Mouse (Mus musculus) midbrain, embryonic 10.5 days (tissue): ENCODE measurements around the gene 6820408C15Rik. TPM values are rescaled to one million over a fixed set of nuclear protein-coding genes. Genes with fewer than 3 reads are reported as not detected.

Experiments
- DNase-seq: peaks from one replicate; pipeline ENCODE4 v3.0.0-alpha.2; 2017; ENCODE audit warnings: low spot score
- H3K27ac ChIP-seq: fragments of 300-500 bp; sonication (generic); replicated peaks from 2 replicates; pipeline ENCODE4 v1.5.1; 2016; ENCODE audit warnings: mild to moderate bottlenecking
- H3K27me3 ChIP-seq: fragments of 300-500 bp; sonication (generic); 2 replicates; pipeline ENCODE4 v1.6.1; 2016; ENCODE audit warnings: low read depth, mild to moderate bottlenecking; ENCODE audit not compliant: poor library complexity, severe bottlenecking
- H3K36me3 ChIP-seq: fragments of 300-500 bp; sonication (generic); 2 replicates; pipeline ENCODE4 v1.6.1; 2016; ENCODE audit warnings: mild to moderate bottlenecking, moderate library complexity
- H3K4me1 ChIP-seq: fragments of 300-500 bp; sonication (generic); 2 replicates; pipeline ENCODE4 v1.6.1; 2016
- H3K4me3 ChIP-seq: fragments of 300-500 bp; sonication (generic); 2 replicates; pipeline ENCODE4 v1.5.1; 2016; ENCODE audit warnings: mild to moderate bottlenecking, moderate library complexity
- H3K9me3 ChIP-seq: fragments of 300-500 bp; sonication (generic); replicated peaks from 2 replicates; pipeline ENCODE4 v1.6.1; 2016; ENCODE audit warnings: mild to moderate bottlenecking
- WGBS: fragments of 180-500 bp; shearing (Covaris S2); methylation state at CpG from one replicate; pipeline ENCODE4 v1.1.7; 2016; 5-methylcytosine and 5-hydroxymethylcytosine counted together
- polyA plus RNA-seq: library from polyadenylated mRNA; unstranded; fragments of >200 nt; fragmentation: Nextera tagmentation; extraction: Ambion mirVana; gene quantifications from 2 replicates; pipeline ENCODE4 v1.2.1, GENCODE M21; 2016

The 6820408C15Rik gene
- polyA plus RNA-seq, 1 experiment from 2014 or later, result 0.99 TPM

GRCm38 (mm10) chr2:152396110-152397003, 19.0 kb upstream of the 6820408C15Rik start:
- peak overlapping the region; percentile 98 for H3K27ac ChIP-seq
- under 1% methylated on average over 46 of the region's 46 CpGs for WGBS
- peak; percentile 94 for DNase-seq
- no peaks in the 10 kb centered on the region for H3K9me3 ChIP-seq
- peaks cover 64% of the 10 kb centered on the region for H3K4me1 ChIP-seq
- peaks cover 12% of the 10 kb centered on the region for H3K36me3 ChIP-seq
- H3K27me3 ChIP-seq, result peaks cover 4% of the 10 kb centered on the region
- peak overlapping the region; percentile 71 for H3K4me3 ChIP-seq

GRCm38 (mm10) chr2:152397004-152397589, 18.3 kb upstream of the 6820408C15Rik start:
- H3K27me3 ChIP-seq, result peaks cover 4% of the 10 kb centered on the region
- peaks cover 12% of the 10 kb centered on the region for H3K36me3 ChIP-seq
- H3K4me1 ChIP-seq, result peaks cover 64% of the 10 kb centered on the region
- H3K4me3 ChIP-seq, result peak overlapping the region; percentile 71
- WGBS, result under 1% methylated on average over 71 of the region's 77 CpGs
- H3K27ac ChIP-seq, result peak overlapping the region; percentile 98
- no peaks in the 10 kb centered on the region for H3K9me3 ChIP-seq
- DNase-seq, result peak; percentile 81

GRCm38 (mm10) chr2:152397680-152398435, 17.5 kb upstream of the 6820408C15Rik start, which contains the start of gene Sox12:
Sox12 (minus strand) TSS chr2:152398063.
- peaks cover 63% of the 10 kb centered on the region for H3K4me1 ChIP-seq
- peak within 1 kb of the TSS; percentile 98 for H3K27ac ChIP-seq
- 3% methylated on average over 102 of the region's 104 CpGs for WGBS
- peak within 1 kb of the TSS; percentile 71 for H3K4me3 ChIP-seq
- H3K9me3 ChIP-seq, result no peaks in the 10 kb centered on the region
- peak; percentile 97 for DNase-seq
- peaks cover 12% of the 10 kb centered on the region for H3K36me3 ChIP-seq
- H3K27me3 ChIP-seq, result peaks cover 4% of the 10 kb centered on the region

GRCm38 (mm10) chr2:152398691-152399090, 16.7 kb upstream of the 6820408C15Rik start:
- peak; percentile 90 for DNase-seq
- Histone ChIP-seq H3K4me3 (peak overlapping the region; percentile 71), H3K27me3 (peaks cover 4% of the 10 kb centered on the region), H3K36me3 (peaks cover 12% of the 10 kb centered on the region), H3K9me3 (no peaks in the 10 kb centered on the region), H3K27ac (peak overlapping the region; percentile 98), H3K4me1 (peaks cover 55% of the 10 kb centered on the region)
- WGBS, result under 1% methylated on average over 38 of the region's 38 CpGs

- Histone ChIP-seq H3K27ac (peak overlapping the region; percentile 98), H3K36me3 (peaks cover 10% of the 10 kb centered on the region), H3K4me1 (peaks cover 50% of the 10 kb centered on the region), H3K27me3 (peaks cover 4% of the 10 kb centered on the region), H3K4me3 (peak overlapping the region; percentile 71), H3K9me3 (no peaks in the 10 kb centered on the region)
- no peak for DNase-seq
- WGBS, result under 1% methylated on average over 13 of the region's 13 CpGs
These were observed 16.3 kb upstream of the 6820408C15Rik start for GRCm38 (mm10) chr2:152399122-152399542.

- Histone ChIP-seq H3K27me3 (no peaks in the 10 kb centered on the region), H3K9me3 (no peaks in the 10 kb centered on the region), H3K36me3 (no peaks in the 10 kb centered on the region), H3K4me3 (peak overlapping the region; percentile 52), H3K27ac (peak overlapping the region; percentile 83), H3K4me1 (peaks cover 42% of the 10 kb centered on the region)
- under 1% methylated on average over 19 of the region's 19 CpGs for WGBS
- peak; percentile 96 for DNase-seq
These were observed 9.3 kb upstream of the 6820408C15Rik start for GRCm38 (mm10) chr2:152406126-152406525.

GRCm38 (mm10) chr2:152409781-152410180, 5.6 kb upstream of the 6820408C15Rik start:
- H3K9me3 ChIP-seq, result no peaks in the 10 kb centered on the region
- peaks cover 4% of the 10 kb centered on the region; the same call in 1 of the 2 replicates for H3K36me3 ChIP-seq
- H3K27me3 ChIP-seq, result no peaks in the 10 kb centered on the region
- peaks cover 65% of the 10 kb centered on the region for H3K4me1 ChIP-seq
- DNase-seq, result no peak
- WGBS, result 77% methylated on average over 6 of the region's 6 CpGs
- H3K27ac ChIP-seq, result peak overlapping the region; percentile 98
- 0 out of 2 replicates have a peak overlapping the region, but pooled peaks have one; percentile 18 for H3K4me3 ChIP-seq

GRCm38 (mm10) chr2:152410971-152411371, 4.4 kb upstream of the 6820408C15Rik start:
- WGBS, result under 1% methylated on average over 15 of the region's 15 CpGs
- Histone ChIP-seq H3K27me3 (no peaks in the 10 kb centered on the region), H3K4me3 (peak overlapping the region; percentile 84), H3K4me1 (peaks cover 63% of the 10 kb centered on the region), H3K9me3 (peaks cover 2% of the 10 kb centered on the region; the same call in 1 of the 2 replicates), H3K36me3 (peaks cover 4% of the 10 kb centered on the region; the same call in 1 of the 2 replicates), H3K27ac (peak overlapping the region; percentile 98)
- peak; percentile 94 for DNase-seq

GRCm38 (mm10) chr2:152411471-152411870, 3.9 kb upstream of the 6820408C15Rik start:
- Histone ChIP-seq H3K9me3 (peaks cover 7% of the 10 kb centered on the region; the same call in 1 of the 2 replicates), H3K4me1 (peaks cover 58% of the 10 kb centered on the region), H3K4me3 (peak overlapping the region; percentile 84), H3K27me3 (no peaks in the 10 kb centered on the region), H3K36me3 (peaks cover 8% of the 10 kb centered on the region; the same call in 1 of the 2 replicates), H3K27ac (peak overlapping the region; percentile 98)
- 3% methylated on average over 7 of the region's 7 CpGs for WGBS
- no peak for DNase-seq

- peaks cover 7% of the 10 kb centered on the region; the same call in 1 of the 2 replicates for H3K9me3 ChIP-seq
- WGBS, result 4% methylated on average over 15 of the region's 15 CpGs
- H3K4me1 ChIP-seq, result peaks cover 51% of the 10 kb centered on the region
- DNase-seq, result no peak
- H3K36me3 ChIP-seq, result peaks cover 8% of the 10 kb centered on the region; the same call in 1 of the 2 replicates
- peak overlapping the region; percentile 84 for H3K4me3 ChIP-seq
- H3K27me3 ChIP-seq, result no peaks in the 10 kb centered on the region
- H3K27ac ChIP-seq, result peak overlapping the region; percentile 98
These were observed 2.7 kb upstream of the 6820408C15Rik start for GRCm38 (mm10) chr2:152412526-152413157.

GRCm38 (mm10) chr2:152413158-152413764, 2.1 kb upstream of the 6820408C15Rik start:
- Histone ChIP-seq H3K4me3 (peak overlapping the region; percentile 84), H3K9me3 (peaks cover 7% of the 10 kb centered on the region; the same call in 1 of the 2 replicates), H3K27ac (peak overlapping the region; percentile 98), H3K27me3 (no peaks in the 10 kb centered on the region), H3K4me1 (peaks cover 51% of the 10 kb centered on the region), H3K36me3 (peaks cover 8% of the 10 kb centered on the region; the same call in 1 of the 2 replicates)
- under 1% methylated on average over 21 of the region's 21 CpGs for WGBS
- DNase-seq, result no peak
